Mouse (Mus musculus): ENCODE results near the gene Atg9a.
"Not testable (repeated sequence)": the region's sequence is repeated elsewhere in the genome, so short reads cannot be mapped to it uniquely, and the experiment has no call there.

Atg9a gene

GRCm38 (mm10) chr1:75191622-75192402 is at the start of gene Atg9a, which contains the start of gene Ankzf1:
TSS of gene Atg9a (minus strand) at chr1:75192196.
TSS of gene Ankzf1 (plus strand) at chr1:75192151.
- DNase-seq (ENCODE audit: low read depth, low spot score) = peak; percentile 100

- peak; percentile 95 for DNase-seq (ENCODE audit: low read depth, low spot score)
Observed at GRCm38 (mm10) chr1:75239591-75239990, 47.6 kb upstream of the Atg9a start.

- DNase-seq (ENCODE audit: low read depth, low spot score) = peak; percentile 96
Observed at GRCm38 (mm10) chr1:75236117-75237050, 44.4 kb upstream of the Atg9a start, which contains the start of gene Dnajb2. TSS of gene Dnajb2 (plus strand) at chr1:75236406.

- peak; percentile 95 for DNase-seq (ENCODE audit: low read depth, low spot score)
Observed at GRCm38 (mm10) chr1:75234606-75235005, 42.6 kb upstream of the Atg9a start.

- DNase-seq (ENCODE audit: low read depth, low spot score) = not testable (repeated sequence)
Observed at GRCm38 (mm10) chr1:75232489-75232888, 40.5 kb upstream of the Atg9a start.

- no peak for DNase-seq (ENCODE audit: low read depth, low spot score)
Observed at GRCm38 (mm10) chr1:75231664-75232152, 39.7 kb upstream of the Atg9a start, which contains the start of gene A630095N17Rik. TSS of gene A630095N17Rik (minus strand) at chr1:75232102.

GRCm38 (mm10) chr1:75231224-75231623 is 39.2 kb upstream of the Atg9a start:
- no peak for DNase-seq (ENCODE audit: low read depth, low spot score)

- no peak for DNase-seq (ENCODE audit: low read depth, low spot score)
Observed at GRCm38 (mm10) chr1:75230335-75230994, 38.5 kb upstream of the Atg9a start.

- no peak for DNase-seq (ENCODE audit: low read depth, low spot score)
Observed at GRCm38 (mm10) chr1:75229158-75229557, 37.2 kb upstream of the Atg9a start.

GRCm38 (mm10) chr1:75227653-75228052 is 35.7 kb upstream of the Atg9a start:
- DNase-seq (ENCODE audit: low read depth, low spot score) = no peak

- no peak for DNase-seq (ENCODE audit: low read depth, low spot score)
Observed at GRCm38 (mm10) chr1:75226138-75226537, 34.1 kb upstream of the Atg9a start.

GRCm38 (mm10) chr1:75225473-75225872 is 33.5 kb upstream of the Atg9a start:
- DNase-seq (ENCODE audit: low read depth, low spot score) = no peak

GRCm38 (mm10) chr1:75223532-75223931 is 31.5 kb upstream of the Atg9a start:
- DNase-seq (ENCODE audit: low read depth, low spot score) = no peak

GRCm38 (mm10) chr1:75222926-75223325 is 30.9 kb upstream of the Atg9a start:
- no peak for DNase-seq (ENCODE audit: low read depth, low spot score)

- DNase-seq (ENCODE audit: low read depth, low spot score) = no peak
Observed at GRCm38 (mm10) chr1:75221538-75221937, 29.5 kb upstream of the Atg9a start.

- DNase-seq (ENCODE audit: low read depth, low spot score) = peak; percentile 53
Observed at GRCm38 (mm10) chr1:75219531-75219930, 27.5 kb upstream of the Atg9a start, which contains the start of gene Tuba4a. TSS of gene Tuba4a (minus strand) at chr1:75219865.

GRCm38 (mm10) chr1:75219078-75219477 is 27.1 kb upstream of the Atg9a start:
- DNase-seq (ENCODE audit: low read depth, low spot score) = peak; percentile 97

- DNase-seq (ENCODE audit: low read depth, low spot score) = peak; percentile 98
Observed at GRCm38 (mm10) chr1:75218227-75219001, 26.4 kb upstream of the Atg9a start.

GRCm38 (mm10) chr1:75217893-75218226 is 25.9 kb upstream of the Atg9a start:
- DNase-seq (ENCODE audit: low read depth, low spot score) = peak; percentile 87

GRCm38 (mm10) chr1:75216797-75217585 is 25.0 kb upstream of the Atg9a start:
- peak; percentile 64 for DNase-seq (ENCODE audit: low read depth, low spot score)

Data from brain, adult 2 months (tissue).